Mouse (Mus musculus): ENCODE measurements around the gene Samd4b.

GRCm38 (mm10) chr7:28545048-28545890 lies 52.7 kb downstream of the Samd4b start:
- TF ChIP-seq TAL1 (IDR thresholded peaks at IDR 0.05; ENCODE audit: low read length) = no peak
- no peak for TF ChIP-seq GATA1 (IDR thresholded peaks at IDR 0.05; ENCODE audit: low read length)
